Mouse (Mus musculus) T-helper 17 cell (primary cell): ENCODE measurements around the gene Mtnr1b.
"Not testable (repeated sequence)": the region's sequence is repeated elsewhere in the genome, so short reads cannot be mapped to it uniquely, and the experiment has no call there.

Source experiments
- in situ Hi-C, 2 experiments: fragments of 300-600 bp; cut with MboI, MseI; formaldehyde crosslinking; loops; 1 replicate in 1 of 2; 2 replicates in 1 of 2; pipeline ENCODE4 v1.15.1; 2025; ENCODE audit warnings: high pct_unique_total_duplicates in 2 of 2

Mtnr1b gene

DNA sequence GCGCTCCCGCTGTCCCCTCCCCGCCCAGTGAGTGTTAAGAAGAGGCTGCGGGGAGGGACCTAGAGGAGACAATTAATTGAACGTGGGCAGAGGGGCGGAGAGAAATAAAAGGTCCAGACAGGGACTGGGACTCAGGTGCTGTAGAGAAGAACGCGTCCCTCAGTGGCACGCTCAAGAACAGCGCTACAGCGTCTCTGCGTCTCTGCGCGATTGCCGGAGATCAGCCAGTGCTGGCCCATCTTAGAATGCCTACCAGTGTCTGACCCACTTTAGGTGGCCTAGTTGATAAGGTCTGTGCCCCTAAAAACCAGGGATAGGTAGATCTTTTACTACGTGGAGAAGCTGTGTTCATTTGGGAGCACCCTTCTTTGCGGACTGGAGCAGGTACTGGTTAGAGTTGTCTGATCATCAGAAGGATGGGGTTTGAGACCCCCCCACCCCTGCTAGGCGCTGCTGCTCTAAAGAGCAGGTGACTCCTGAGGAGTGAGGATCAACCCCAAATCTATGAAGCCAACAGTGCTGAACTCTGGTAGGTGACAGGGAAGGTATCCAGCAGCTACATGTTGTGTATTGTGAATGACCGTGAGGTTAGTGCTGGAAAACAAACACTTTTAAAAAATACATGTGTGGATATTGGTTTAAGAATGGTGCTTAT is at the start of gene Mtnr1b:
Mtnr1b (minus strand) TSS at position 51 of the 655 bp plus-strand sequence.
- in situ Hi-C loops = loop anchor here in 1 of 2 experiments (5.0 to 10.0 kb wide), 2 partner anchors 177 to 320 kb away; no protein-coding TSS in a partner anchor

GRCm38 (mm10) chr9:15920271-15920670 is 45.9 kb upstream of the Mtnr1b start:
- in situ Hi-C loops = loop anchor here in 1 of 2 experiments (5.0 kb wide), 1 partner anchor 1318 kb away; no protein-coding TSS in a partner anchor

GRCm38 (mm10) chr9:15919373-15920005 is 45.1 kb upstream of the Mtnr1b start:
- in situ Hi-C loops = loop anchor here in 1 of 2 experiments (5.0 kb wide), 1 partner anchor 1317 kb away; no protein-coding TSS in a partner anchor

DNA sequence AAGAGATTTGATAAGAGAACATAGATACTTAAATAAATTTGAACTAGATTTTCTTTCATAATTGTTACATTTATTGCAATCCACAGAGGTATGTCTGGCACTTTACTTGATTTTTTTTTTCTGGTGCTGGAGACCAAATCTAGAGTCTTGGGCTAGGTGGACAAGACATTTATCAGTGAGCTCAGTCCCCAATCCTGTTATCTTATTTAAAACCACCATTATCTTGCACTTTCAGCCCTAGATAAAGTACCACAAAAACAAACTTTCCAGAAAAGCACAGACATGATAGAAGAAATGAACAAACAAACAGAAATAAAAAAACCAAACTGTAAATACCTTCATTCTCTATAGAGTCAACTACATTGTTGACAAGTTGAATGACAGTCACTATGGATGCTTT is 42.2 kb upstream of the Mtnr1b start:
- in situ Hi-C loops = no loop called here

DNA sequence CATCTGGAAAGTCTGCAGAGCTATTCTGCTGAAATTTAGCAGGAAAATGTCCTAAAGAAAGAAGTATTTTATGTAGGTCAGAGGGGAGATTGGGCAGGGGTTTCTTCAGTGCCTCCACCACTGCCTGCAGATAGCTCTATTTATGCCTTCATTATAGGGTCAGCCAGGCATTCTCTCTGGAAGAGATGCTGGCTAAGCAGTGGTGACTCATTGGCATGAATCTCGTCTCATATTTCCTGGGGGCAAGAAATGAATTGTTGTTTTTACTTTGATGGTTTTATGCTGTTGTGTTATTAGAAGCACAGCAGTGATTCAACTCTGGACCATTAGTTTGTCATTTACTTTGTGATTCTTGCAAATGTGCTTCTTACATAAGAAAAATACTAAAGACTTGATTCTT is 38.4 kb upstream of the Mtnr1b start:
- in situ Hi-C loops = no loop called here

DNA sequence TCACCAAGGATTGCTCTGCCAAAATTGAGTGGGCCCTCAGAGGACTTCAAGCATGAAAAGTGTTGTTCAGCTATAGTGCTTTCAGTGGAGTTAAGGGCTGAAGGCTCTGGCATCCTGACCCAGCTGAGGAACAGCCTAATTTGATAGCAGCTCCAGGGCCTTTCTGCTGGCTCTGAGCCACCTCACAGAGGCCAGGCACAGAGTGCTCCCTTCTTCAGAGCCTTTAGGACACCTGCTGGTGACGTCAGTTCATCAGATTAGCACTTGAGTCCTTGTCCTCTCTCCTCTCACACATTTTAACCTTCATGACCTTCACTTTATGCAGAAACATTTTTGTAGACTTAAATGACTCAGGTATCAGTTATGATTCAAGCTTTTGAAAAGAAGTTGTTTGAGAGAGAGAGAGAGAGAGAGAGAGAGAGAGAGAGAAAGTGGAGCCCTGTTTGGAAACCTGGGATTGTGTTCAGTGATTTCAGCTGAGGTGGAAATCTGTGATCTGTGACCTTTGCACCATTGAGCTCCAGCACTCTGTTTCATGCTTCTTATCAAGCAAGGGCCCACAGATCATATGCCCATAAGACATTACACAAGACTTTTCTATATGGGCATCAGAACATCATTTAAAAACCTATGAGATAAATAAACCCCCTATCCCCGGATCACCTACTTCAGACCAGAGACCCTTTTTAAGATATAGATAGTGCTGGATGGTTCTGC is 35.2 kb upstream of the Mtnr1b start:
- in situ Hi-C loops = no loop called here

DNA sequence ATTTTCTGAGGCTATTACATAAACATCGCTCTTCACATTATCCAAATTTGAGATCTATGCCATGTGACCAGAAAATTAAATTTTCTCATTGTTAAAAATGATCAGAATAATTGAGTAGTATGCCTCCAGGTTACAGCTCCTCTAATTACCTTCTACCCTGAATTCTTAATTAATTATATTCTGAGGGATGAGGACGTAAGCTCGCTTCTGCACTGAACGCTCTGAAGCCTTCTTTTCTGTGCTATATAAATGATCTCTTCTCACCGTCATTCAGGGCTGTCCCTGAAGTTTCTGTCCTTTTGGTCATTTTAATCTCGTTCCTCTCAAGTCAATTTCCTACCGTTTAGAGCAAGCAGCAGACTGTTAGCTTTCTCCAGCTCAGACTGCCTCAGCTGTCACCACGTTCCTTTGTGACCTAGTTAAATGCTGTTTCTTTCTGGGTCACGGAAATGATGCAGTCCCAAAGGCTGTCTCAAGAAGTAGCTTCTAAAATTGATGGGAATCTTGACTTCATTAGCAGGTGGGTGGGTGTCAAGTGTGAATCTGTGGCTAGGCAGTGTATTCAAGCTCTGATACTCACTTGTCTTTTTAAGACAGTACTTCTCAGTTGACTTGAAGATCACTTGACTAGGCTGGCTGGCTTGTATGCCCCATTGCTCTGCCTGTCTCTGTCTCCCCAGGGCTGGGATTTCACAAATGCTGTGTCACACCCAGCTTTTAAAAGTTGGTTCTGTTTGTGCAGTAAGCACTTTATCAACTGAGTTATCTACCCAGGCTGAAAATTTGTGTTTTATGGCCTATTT is 29.8 kb upstream of the Mtnr1b start:
- in situ Hi-C loops = no loop called here

GRCm38 (mm10) chr9:15898112-15898511 is 23.8 kb upstream of the Mtnr1b start:
- in situ Hi-C loops = no loop called here

- in situ Hi-C loops = no loop called here
These were observed 12.4 kb upstream of the Mtnr1b start for GRCm38 (mm10) chr9:15886756-15887155.

DNA sequence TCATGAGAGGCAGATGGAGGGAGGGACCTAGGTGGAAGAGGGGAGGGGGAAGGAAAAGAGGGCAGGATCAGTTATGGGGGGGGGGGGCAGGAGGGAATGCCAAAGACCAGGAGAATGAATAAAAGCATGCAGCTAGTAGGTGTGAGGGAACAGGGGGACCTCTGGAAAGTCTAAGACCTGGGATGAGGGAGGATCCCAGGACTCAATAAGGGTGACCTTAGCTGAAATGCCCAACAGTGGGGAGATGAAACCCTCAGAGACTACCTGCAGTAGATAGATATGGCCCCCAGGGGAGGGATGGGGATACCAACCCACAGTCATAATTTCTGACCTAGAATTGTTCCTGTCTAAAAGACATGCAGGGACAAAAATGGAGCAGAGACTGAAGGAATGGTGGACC is 6.4 kb upstream of the Mtnr1b start:
- in situ Hi-C loops = loop anchor here in 1 of 2 experiments (5.0 kb wide), 1 partner anchor 193 kb away; no protein-coding TSS in a partner anchor

- in situ Hi-C loops = loop anchor here in 1 of 2 experiments (5.0 kb wide), 1 partner anchor 193 kb away; no protein-coding TSS in a partner anchor
These were observed 5.8 kb upstream of the Mtnr1b start for GRCm38 (mm10) chr9:15880160-15880603.

GRCm38 (mm10) chr9:15870013-15870412 is 4.3 kb downstream of the Mtnr1b start:
- in situ Hi-C loops = loop anchor here in 1 of 2 experiments (5.0 to 10.0 kb wide), 2 partner anchors 173 to 315 kb away; no protein-coding TSS in a partner anchor

- in situ Hi-C loops = no loop called here
These were observed 4.9 kb downstream of the Mtnr1b start for GRCm38 (mm10) chr9:15869456-15869855.

- in situ Hi-C loops = no loop called here
These were observed 7.9 kb downstream of the Mtnr1b start for GRCm38 (mm10) chr9:15866280-15867072.

DNA sequence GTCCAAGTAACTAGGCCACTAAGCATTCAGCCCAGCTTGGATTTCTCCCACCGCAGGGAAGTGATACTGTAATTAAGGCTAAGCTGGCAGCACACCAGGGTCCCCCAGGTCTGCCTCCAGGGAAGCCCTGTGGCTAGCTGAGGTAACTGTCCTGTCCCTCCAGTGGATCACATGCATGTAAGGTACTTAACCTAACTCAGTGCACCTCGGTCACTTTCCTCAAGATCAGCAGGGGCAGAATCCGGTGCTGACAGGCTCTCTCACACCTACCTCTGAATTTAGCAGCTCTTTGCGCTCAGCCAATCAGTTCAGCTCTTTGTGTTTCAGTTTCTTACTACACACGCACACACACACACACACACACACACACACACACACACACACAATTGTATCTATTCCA is 13.0 kb downstream of the Mtnr1b start:
- in situ Hi-C loops = no loop called here

DNA sequence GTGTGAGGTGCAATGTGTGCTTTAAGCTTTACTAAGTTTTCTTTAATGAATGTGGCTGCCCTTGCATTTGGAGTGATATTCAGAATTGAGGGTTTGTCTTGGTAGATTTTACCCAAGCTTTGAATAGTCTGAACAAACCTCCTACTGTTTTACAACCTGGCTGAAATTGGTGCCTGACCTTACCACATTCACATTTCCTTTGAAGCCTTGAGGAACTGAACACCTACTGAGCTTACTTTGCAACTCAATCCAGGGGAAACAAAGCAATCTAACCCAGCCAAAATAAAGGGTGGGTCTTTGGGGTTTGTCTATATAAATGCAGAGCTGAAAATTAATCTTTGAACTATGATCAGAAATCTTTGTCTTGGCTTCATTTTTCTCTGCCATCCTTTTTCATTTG is 23.6 kb downstream of the Mtnr1b start:
- in situ Hi-C loops = no loop called here

DNA sequence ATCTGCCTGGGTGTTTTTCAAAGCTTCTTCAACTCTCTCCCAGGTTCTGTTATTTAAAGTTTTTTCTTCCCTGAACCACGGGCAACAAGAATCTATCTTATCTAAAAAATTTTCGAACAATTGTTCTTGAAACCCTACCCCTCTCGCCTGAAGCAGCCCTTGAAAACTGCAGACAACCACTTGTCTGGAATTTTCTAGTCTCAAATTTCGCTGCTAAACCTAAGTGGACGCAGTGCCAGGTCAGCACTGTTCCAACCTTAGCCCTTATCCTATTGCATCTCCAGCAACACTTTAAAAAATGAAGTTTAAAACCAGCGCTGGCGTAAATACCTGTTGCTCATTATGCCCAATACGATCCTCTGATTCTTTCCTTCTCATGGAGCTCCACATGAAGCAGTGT is 29.0 kb downstream of the Mtnr1b start:
- in situ Hi-C loops = no loop called here

DNA sequence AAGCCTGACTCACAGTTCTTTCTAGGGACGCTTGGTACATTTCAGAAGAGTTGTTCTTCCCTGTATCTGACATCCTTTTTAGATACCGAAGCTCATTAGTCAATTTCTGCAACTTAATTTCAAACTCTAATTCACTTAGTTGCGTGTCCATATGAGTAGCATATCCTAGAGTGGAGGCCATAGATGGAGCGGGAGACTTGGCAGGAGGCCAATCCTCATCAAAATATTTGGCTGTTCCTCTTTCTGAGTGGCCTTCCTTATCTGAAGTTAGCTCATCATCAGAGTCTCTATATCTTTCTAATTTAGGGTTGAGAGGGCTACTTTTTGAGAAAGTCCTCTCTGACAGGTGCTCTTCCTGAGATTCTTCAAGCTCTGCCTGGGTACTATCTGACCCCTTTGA is 29.4 kb downstream of the Mtnr1b start:
- in situ Hi-C loops = not testable (repeated sequence)

DNA sequence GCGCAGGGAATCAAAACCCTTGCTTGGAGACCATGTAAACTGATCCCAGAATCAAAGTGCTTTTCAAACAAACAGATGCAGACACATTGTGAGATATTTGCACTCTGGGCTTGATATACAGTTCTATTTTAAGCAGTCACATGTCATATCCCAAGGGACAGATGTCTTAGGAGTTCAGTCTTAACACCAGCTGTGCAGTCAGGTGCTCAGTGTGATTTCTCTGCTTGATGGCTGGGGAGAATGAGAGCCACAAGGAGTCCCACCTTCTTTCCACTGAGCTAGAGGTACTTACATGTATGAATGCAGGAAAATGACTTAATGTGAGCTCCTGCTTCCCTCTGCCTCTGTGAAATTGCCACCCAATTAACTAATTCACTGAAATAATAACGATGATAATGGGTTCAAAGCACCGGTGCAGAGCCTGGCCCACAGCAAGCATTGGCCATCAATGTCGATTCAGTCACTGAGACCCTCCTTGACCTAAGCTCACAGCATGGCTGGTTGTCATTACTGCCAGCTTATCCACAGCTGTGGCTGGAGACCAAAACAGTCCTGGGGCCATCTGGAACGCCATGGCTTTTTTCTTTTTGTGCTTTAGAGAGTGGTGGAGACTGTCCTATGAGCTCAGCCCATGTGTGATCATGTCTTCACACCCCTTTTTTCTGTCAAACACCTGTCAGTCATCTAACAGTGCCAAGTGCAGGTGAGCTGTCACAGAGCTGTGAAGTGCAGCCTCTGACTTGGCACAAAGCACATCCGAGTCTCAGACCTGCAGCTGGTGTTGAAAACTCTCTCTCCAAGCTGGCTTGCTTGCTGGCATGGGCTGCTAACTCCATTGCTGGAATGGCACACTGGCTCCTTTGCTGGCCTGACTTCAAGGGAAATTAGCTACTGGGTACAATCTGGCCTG is 61.1 kb downstream of the Mtnr1b start:
- in situ Hi-C loops = no loop called here
